Mouse (Mus musculus): Measurements from ENCODE around the gene Gtf3c5. TPM values are rescaled to one million over a fixed set of nuclear protein-coding genes. Genes with fewer than 3 reads are reported as not detected.

Gtf3c5 gene
- total RNA-seq, 2 experiments from 2014 or later, result 17.5 to 19.5 TPM

DNA sequence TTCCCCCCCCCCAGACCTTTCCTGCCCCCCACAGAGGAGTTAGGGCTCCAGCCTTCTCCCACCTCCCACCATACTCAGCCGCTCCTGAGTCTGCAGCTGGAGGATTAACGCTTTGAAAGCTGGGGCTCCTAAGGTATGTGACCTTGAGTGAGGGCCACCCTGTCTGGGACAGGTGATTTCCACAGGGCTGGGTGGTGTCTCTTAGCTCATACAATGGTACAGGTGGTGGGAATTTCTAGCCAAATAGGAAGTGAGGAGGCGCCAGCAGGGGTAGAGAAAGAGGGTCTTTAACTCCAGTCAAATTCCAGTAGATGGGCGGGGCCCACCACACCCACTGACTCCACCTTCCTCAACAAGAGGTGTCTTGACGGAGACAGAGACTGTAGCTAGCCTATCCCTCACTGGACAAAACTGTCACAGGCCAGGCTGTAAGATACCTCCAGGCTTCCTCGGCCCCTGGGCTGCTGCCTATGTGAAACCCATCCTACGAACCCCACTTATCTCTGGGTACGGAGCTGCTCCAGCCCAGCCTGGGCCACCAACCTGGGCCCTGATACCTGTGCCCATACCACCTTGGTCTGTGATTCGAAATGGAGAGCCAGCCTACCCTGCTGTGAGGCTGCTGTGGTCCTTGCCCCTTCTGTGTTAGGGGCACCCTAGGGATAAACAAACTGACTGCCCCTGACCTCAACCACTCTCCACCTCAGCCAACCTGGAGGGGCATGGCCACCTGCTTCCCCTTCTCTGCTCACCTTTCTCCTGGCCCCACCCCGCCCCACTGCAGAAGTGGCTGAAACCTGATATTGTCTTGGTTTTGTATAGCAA, 24.0 kb upstream of the Gtf3c5 start:
- DNase-seq, result no peak

DNA sequence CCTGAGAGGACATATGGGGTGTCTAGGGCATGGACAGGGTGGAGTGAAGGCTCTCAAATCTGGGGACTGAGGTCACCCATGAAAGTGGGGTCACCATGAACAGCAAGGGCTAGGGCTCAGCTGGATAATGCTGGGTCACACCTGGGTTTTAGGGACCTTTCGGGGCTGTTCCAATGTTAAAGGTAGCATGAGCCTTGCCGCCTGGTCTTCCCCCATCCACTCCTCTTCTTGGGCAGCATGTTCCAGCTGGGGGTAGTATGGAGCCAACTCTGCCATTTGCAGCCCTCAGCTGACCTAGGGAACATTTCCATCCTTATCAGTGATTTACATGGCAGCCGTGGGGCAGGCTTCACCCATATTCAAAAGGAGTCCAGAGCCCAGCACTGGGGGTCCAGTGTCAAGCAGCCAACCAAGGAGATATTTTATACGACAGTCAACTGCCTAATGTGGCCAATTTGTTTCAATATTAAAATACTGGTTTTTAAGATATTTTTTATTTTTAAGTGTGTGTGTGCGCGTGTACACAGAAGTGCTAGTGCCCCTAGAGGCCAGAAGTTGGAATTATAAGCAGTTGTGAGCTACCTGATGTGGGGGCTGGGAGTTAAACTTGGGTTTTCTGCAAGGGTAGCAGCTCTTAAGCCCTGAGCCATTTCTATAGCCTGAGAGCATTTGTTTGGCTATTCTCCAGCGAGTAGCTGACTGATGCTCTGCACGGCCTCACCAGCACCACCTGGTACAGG, 23.2 kb upstream of the Gtf3c5 start:
- no peak for DNase-seq

DNA sequence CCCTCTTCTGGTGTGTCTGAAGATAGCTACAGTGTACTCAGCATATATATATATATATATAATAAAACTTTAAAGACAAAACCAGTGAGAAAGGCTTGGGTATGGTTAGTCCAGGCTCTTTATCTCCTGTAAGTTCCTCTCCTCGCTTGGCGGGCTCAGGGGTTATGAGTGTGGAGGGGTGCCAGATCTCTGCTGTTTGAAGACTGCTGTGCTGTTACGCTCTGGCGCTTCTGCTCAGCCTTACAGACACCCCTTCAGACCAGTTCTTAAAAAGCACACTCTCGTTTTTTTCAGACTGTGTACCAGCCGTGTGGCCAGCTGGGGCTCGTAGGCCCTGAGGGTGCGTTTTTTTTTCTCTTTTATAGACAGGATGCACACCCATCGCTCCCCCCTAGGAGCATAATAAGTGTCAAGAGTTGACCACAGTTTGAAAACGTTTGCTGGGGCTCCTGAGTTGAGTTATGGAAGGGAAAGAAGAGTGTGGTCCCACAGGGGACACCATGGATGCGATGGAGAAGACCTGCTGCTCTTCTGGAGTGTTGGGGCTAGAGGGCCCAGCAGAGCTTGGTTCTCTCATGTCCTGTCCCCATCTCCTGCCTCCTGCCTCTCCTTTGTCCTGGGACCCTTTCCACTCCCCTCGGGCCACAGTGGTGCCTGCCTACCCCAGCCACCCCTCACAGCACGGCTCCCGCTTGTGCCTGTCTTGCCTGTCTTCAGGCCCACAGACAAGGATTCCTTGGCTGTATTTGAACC, 22.4 kb upstream of the Gtf3c5 start:
- no peak for DNase-seq

DNA sequence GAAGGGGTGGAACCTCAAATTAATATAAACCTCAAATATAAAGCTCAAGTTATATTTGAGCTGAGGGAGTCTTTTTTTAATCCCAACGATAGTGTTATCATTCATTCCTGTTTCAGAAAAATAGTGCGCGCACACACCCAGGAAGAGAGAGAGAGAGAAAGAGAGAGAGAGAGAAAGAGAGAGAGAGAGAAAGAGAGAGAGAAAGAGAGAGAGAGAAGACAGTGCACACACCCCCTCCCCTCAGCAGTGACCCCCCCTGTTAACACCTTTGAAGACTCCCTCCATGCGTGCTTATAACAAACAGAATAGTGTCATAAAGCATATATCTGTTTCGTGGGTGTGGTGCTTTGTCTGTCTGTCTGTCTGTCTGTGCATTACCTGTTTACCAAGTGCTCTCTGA, 20.0 kb upstream of the Gtf3c5 start:
- DNase-seq, result no peak

DNA sequence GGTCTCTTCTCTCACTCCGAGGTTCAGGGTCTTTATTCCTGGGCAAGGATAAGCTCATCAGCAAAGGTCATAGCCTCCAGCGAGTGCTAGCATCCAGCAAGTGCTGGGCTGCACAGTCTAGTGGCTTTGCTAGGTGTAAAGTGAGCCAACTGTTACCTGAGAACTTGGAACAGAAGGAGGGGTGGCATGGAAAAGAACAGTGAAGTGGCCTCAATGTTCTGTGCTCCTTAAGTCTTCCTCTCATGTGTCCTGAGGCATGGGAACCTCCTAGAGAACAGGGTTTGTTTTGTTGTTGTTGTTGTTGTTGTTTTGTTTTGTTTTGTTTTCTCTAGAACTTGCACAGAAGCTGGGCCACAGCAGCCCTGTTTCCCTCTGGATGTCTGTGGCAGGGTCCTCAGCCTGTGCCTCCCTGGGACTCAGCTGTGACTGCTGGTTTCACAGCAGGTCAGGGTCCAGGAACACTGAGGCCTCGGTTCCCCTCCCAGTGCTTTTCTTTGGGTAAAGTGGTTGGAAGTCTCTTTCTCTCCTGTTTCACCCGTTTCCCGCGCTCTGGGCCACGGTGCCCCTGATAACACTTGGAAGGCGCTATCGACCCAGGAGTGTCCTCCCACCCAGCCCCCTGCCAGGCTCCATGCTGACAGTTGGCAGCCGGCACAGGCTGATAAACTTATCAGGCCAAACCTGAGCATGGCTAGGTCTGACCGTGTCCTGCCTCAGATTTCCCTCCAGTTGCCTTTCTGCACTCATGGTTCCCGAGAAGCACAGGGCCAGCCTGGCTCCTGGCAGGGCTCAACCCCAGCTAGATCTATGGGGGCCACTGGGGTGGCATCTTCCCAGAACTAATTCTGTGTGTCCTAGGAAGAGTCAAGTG, 18.4 kb upstream of the Gtf3c5 start:
- DNase-seq, result no peak

DNA sequence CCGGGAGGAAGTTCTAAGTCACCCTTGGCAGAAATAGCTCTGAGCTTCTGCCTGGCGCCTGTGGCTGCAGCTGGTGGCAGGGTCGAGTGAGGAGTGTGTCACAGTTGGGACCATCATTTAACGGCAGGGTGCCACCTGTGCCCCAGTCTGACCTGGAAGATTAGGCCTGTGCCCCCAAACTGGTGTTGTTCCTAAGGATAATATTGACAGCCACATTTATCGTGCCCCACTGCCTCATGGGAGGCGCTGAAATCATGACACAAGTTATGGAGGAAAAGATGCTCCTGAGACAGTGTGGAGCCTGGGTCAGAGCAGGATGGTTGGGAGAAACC, 16.0 kb upstream of the Gtf3c5 start:
- no peak for DNase-seq

DNA sequence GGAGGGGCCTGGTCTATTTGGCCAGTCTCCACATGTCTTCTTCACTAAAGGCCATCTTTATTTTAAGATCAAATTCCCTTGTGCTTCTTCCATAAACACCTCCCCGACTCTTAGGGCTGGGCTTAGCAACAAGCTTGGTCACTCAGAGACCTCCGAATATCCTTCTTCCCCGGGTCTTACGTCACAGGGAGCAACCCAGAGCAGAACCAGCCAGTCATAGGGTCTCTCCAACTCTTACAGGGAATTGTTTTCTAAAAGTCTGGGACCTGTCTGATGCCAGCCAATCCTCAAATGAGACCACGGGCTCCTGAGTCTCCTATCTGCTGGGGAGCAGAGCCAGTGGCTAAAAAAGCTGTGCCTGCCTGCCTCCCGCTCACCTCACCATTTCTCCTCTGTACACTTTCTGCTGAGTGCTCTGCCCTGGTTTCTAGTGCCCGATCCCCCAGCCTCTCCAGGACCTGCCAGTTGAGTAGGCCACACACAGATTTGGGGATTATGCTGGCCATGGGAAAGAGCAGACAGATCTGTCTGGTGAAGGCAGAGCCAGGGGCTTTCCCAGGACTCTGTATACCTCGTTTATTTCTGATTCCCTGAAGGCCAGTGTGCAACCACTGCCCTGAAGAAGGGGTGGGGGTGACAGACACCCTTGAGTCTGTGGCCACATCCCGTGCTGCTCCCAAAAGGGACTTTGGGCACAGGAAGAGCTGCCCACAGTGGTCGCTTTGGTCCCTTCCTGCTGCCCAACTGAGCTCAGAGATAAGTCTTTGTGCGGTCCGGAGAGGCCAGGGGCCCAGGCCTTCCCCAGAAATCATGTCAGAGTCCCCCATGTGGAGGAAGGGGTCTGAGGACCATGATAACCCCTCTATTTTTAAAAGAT, 15.4 kb upstream of the Gtf3c5 start:
- no peak for DNase-seq

DNA sequence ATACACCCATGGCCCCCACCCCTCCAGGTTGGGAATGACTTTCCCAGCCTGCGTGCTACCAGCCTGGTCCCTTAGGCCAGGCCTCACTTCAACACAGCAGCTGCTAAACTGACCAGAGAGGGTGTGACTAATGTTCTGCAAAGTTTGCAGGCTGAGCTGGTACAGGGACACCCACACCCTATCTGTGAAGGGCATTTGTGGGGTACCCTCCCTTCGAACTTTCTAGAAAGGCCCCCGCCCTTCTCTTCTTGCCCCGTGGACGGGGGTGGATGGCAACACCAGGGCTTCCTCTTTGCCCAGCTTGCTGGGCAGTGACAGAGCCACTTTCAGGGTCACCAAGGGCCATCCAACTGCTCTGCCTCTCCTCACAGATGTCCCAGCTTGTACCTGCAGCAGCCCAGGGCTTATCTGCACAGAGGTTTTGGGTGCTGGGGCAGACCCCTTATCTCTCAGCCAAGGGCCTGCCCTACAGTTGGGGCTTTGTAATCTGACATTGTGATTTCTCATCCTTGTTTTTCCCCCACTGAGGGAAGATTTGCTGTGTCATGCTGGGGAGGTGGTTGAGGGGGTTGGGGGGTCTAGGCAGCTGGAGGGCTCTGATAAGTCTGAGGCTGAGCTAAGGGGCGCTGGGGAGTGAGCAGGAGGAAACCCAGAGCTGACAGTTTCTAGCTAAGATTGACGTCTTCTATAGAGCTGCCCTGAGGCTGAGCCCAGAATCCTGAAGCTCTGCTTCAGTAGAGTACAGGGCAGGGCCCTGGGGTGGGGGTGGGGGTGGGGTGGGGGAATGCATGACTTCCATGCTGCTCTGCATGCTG, 14.4 kb upstream of the Gtf3c5 start:
- DNase-seq, result no peak

DNA sequence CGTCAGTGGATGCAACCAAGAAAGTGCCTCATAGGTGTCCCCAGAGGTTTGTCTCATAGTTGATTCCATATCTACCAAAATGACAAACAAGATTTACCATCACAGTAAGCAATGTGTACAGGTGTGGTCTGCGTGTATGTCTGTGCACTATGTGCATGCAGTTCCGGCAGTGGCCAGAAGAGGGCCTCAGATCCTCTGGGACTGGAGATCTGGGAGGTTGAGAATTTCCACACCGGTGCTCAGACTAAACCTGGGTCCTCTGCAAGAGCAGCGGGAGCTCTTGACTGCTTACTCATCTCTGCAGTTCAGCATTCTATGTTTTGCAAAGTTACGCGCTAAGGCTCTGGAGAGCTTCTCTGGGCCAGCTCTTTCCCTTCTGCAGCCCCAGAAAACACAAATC, 13.4 kb upstream of the Gtf3c5 start:
- DNase-seq, result no peak

DNA sequence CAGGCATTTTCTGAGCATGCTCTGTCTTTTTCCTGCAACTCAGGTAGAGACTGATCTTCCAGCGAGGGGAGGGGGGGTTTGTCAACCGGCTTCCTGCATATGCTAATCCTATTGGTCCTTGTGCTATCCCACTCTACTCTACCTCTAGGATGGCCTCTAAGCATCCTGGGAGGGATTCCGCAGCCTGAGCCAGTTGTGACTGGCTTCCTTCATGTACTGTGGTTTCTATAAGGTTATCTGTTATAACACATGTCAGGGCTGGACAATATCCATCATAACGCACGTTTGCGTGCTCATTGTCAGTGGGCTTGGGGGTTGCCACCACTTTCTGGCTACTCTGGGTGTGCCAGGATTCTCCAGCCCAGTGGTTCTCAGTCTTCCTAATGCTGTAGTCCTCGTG, 12.5 kb upstream of the Gtf3c5 start:
- DNase-seq, result no peak

DNA sequence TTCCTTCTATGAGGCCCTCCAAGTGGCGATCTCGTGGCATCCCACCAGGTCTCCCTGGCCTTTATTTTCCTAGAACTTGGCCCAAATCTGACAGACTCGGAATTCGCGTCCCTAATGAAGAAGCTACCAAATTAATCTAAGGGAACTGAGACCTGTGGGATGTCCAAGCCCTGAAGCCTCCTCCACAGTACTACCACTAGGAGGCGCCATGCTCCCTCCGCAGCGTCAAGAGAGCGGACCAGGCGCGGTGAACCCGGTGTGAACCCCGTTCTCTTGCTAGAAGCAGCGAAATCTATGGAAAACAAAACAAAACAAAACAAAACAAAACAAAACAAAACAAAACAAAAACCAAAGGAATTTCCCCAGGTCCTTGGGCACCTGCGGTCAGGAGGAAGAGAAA, 9.3 kb upstream of the Gtf3c5 start:
- peak; percentile 76 to 81 for DNase-seq

DNA sequence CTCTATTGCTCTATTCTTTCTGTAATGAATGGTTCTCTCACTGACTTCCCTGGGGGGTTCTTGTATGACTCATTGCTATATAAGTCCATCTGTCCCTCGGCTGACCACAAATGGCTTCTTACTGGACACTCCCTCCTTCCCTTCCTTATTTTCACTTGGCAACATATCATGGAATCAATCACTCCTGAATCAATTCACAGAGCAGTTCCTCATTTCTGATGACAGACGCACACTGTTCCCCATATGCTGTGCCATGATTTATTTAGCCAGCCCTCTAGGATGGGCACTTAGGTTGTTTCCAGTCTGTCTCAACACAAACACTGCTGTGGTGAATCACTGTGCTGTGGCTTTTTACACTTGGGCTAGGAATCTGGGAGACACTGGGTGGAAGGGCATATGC, 7.9 kb upstream of the Gtf3c5 start:
- no peak for DNase-seq

DNA sequence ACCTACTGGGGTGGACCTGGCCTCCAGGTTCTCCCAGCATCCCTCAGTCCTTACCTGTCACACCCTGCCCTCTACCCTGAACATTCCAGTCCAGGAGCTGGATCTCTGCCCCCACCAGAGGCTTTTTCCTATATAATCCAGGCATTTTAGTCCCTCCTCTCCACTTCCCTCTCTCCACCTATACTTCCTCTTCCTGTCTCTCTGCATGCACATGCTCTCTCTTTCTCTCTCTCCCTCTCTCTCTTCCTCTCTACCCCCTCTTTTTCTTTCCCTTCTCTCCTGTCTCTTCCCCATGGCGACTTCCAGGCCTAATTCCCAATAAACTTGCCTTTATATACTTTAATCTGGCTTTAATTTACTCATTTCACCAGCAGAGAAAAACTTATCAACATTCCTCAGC, 5.0 kb upstream of the Gtf3c5 start:
- DNase-seq, result no peak

DNA sequence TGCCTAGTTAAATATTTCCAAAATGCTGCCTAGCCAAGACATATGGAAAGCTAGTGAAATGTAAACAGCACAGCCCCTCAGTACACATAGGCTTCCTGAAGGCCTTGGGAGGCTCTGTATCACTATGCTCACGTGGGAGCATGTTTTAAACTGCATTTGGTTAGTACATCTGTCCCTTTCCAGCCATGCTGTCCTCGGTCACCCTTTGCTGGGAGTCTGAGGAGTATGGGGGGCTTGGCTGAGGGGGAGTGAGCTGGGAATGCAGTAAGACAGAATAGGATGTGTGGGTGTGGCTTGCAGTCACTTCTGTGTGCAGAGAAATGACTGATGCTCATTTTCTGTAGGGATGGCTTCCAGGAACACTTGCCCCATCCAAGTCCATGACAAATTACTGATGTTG, 2.2 kb upstream of the Gtf3c5 start:
- DNase-seq, result no peak

DNA sequence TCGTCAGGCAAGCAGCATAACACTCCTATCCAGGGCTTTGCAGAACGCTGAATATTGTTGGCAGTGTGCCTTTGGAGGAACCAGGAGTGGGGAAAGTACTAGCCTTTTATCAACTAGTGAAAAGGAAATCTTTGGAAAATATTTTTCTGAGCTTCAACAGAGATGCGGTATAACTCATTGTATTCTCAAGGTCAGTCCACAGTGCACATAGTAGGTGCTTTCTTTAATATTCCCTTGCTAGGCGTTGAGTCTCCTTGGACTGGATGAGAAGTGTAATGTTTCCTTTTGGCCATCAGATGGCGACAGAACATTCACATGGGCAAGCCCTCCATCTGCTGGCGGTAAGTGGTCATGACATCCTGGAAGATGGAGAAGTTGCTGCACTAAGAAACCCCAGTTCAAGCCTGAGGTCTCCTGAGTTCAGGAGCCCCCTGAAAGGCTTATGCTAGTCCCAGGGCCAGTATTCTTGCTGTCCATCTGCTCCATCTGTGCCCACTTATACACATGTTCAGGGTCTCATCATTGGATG, 1.6 kb upstream of the Gtf3c5 start:
- peak; percentile 76 to 79 for DNase-seq

DNA sequence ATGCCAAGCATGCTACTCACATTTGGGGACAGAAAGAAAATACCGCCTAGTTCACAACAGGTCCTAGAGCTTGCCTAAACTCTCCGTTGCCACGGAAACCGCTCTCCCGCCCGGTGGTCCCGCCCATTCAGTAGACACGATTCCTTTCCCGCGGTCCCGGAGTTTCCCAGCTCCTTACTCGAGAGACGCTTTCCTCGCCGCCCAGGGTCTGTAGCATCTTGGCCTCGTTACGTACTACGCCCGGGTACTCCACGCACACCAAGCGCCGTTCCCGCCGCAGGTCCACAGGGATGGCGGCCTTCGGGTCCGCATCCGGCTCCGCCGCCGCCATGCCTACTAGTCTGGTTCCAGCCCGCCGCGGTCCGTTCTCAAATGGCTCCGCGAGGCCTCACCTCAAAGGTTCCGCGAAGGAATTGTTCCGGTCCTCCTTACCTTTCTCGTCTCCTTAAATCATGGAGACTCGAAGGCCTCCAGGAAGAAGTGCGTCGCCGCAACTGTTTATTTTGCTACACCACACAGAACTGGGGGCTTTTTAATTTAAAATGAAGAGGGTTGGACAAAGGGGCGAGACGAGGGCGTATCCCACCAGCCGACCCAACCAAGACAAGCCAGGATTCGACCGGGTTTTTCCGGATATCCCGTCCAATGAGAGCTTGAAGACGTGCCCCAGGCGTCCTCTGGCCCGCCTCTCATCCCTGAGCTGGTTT, 751 bp downstream of the Gtf3c5 start:
- peak; percentile 87 to 90 for DNase-seq

DNA sequence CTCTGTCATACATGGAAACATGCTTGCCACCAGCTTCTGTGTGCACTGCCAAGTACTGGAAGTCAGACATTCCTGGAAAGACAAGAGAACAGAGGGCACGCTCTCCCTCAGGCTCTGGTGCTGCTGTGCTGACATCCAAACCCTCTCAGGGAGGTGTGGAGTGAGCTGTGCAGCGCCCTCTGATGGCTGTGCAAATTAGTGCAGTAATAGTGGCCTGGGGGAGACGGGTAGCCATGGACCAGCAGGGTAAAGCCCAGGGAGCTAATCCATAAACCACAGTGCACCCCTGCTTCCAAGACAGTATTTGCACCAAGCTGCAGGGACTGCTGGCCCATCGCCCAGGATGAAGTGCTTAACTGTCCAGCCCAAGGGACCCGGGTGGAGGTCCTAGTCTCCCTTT, 5.5 kb downstream of the Gtf3c5 start:
- DNase-seq, result peak in 1 of 2 experiments; percentile 29

DNA sequence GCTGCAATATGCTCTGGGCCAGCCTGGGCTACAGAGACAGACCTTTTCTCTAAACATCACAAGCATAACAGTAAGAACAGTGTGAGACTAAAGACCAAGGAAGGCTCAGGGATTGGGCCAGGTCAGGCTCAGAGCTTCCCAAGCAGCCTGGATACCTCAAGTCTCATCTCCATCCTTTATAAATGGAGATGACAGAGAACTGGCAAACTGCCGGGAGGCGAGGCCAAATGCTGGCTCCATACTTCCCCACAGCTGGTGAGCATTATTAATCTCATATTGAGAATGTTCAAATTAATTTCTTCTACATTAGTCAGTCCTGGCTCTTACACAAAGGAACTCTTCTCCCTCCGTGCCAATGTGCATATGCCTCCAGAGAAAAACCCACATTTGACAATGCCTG, 6.7 kb downstream of the Gtf3c5 start:
- DNase-seq, result no peak

DNA sequence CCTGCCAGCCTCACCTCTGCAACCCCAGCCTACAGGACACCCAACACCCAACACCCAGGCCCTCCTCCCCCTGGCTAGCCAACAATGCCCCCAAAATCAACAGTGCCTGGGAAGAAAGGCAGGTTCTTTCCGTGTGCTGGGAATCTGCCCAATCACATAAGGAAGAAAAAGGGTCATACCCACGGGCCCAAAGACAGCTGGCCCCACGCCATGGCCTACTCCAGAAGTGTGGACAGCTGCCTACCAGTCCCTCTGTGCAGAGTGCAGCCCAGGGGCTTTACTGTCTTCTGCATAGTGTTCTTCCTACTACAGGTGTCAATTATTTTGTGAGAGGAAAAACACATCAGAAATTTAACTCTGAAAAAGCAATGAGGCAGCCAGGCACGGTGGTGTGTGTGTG, 8.2 kb downstream of the Gtf3c5 start:
- DNase-seq, result no peak
